In the genomic region with DNA sequence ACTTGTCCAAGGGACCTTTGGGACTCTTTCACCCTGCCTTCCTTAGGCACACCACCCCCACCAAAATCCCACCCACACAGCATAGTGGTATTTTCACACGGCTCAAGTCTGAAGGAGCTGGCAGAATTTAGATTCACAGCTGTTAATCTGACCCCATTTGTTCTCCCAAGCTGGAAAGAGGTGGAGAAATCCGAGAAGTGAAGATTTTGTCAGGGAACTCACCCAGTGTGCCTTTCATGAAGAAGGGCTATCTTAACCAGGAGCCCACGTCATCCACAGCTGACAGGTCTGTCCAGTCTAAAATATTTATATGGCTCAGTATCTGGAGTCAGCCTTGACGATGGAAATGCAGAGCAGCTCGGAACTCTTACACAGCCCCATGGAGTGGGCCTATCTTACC, we compare ENCODE assay signal across 14 mouse cellular contexts.
"Had no signal": no experiment of that assay in that cellular context is flagged by ENCODE, and none has a peak within 500 bp of the region (broad histone marks: within the 10 kb centered on the region; RNA-seq: fewer than 3 reads in every experiment).

No protein-coding gene starts in this region.

- H3K9me3 ChIP-seq: kidney, embryonic 15.5 days; liver, embryonic 13.5 days; midbrain, embryonic 12.5 days; midbrain, embryonic 15.5 days had no signal

- H3K4me3 ChIP-seq: kidney, embryonic 15.5 days; left cerebral cortex, adult 2 months; liver, embryonic 13.5 days; midbrain, embryonic 12.5 days; midbrain, embryonic 15.5 days had no signal

- H3K4me1 ChIP-seq: kidney, embryonic 15.5 days had no signal

- DNase-seq: kidney, adult 8-10 months; kidney, postnatal 10 days; kidney, postnatal 36 days; layer of hippocampus, postnatal 36 days; liver, embryonic 13.5 days; lung, adult 2 months; lung, postnatal 14 days; right cerebral cortex, postnatal 14 days had no signal

- H3K9ac ChIP-seq: kidney, embryonic 15.5 days; liver, embryonic 13.5 days; midbrain, embryonic 12.5 days; midbrain, embryonic 15.5 days had no signal

- H3K27me3 ChIP-seq: midbrain, embryonic 12.5 days; midbrain, embryonic 15.5 days had no signal

- H3K36me3 ChIP-seq: kidney, embryonic 15.5 days; liver, embryonic 13.5 days; midbrain, embryonic 12.5 days; midbrain, embryonic 15.5 days had no signal

- H3K27ac ChIP-seq: kidney, embryonic 15.5 days; macrophage; midbrain, embryonic 12.5 days; midbrain, embryonic 15.5 days; stomach, postnatal 0 days had no signal

- ATAC-seq: midbrain, embryonic 15.5 days had no signal
